Mouse (Mus musculus) T-helper 2 cell (primary cell): ENCODE measurements around the gene Il4ra.

Experiments
- in situ Hi-C: fragments of 300-600 bp; cut with MboI, MseI; formaldehyde crosslinking; loops from one replicate; pipeline ENCODE4 v1.15.1; 2025; ENCODE audit warnings: high pct_unique_total_duplicates

The Il4ra gene

GRCm38 (mm10) chr7:125549916-125550315 is 2.0 kb upstream of the Il4ra start:
- in situ Hi-C loops, result loop anchor here (5.0 kb wide), 1 partner anchor 63 kb away; no protein-coding TSS in a partner anchor

DNA sequence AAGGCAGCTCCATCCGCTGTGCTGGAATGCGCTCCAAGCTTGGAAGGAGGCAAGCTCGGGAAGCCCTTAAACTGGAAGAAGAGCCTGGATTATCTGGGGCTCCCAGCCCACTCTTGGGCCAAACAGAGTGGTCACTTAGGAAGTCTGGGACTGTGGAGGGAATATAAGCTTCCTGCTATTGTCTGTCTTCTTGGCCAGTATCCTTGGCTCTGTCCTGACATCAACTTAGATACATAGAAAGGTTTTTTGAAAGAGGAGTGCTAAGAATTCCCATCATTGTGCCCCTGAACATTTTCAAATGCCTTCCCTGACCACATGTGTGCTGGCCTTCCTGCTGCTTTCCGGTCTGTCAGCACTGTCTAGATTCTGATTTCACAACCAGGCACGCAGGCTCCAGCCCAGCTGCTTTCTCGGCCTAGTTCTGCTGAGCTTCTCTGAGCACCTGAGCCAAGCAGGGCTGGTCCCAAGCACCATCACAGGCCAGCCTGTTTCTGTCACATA is 989 bp upstream of the Il4ra start:
- in situ Hi-C loops, result loop anchor here (5.0 kb wide), 1 partner anchor 64 kb away; no protein-coding TSS in a partner anchor

DNA sequence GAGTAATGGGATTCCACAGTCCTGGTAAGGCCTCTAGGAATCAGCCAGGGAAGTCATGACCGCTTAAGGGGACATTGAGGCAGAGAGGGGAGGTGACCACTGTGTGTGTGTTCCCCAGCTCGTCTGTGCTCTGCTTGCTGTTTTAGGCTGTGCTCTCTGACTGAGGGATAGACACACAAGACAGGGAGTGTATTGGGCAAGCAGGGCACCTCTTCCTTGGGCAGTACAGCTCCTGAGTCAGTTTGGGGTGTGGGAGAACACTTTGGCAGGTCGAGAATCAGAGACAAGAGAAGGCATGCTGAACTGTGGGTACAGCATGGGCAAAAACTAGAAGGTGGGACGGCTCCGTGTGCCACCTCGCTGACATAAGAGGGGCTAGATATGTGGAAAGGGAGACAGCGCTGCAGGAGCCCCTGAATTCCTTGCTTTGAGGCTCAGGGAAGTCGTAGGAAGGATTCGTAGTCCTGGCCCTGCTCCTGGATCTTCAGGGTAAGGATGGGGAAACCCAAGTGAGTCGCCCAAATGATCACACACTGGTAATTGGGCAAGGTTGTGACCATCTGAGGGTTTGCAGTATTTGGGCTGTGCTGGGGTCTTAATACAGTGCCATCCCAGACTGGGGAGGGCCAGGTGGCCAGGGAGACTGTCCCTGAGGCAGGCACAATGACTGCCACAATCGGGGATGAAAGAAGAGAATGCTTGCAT is 1.1 kb downstream of the Il4ra start:
- in situ Hi-C loops, result loop anchor here (5.0 kb wide), 1 partner anchor 66 kb away; no protein-coding TSS in a partner anchor

GRCm38 (mm10) chr7:125553653-125554428 is 1.9 kb downstream of the Il4ra start:
- in situ Hi-C loops, result loop anchor here (5.0 kb wide), 1 partner anchor 67 kb away; no protein-coding TSS in a partner anchor

DNA sequence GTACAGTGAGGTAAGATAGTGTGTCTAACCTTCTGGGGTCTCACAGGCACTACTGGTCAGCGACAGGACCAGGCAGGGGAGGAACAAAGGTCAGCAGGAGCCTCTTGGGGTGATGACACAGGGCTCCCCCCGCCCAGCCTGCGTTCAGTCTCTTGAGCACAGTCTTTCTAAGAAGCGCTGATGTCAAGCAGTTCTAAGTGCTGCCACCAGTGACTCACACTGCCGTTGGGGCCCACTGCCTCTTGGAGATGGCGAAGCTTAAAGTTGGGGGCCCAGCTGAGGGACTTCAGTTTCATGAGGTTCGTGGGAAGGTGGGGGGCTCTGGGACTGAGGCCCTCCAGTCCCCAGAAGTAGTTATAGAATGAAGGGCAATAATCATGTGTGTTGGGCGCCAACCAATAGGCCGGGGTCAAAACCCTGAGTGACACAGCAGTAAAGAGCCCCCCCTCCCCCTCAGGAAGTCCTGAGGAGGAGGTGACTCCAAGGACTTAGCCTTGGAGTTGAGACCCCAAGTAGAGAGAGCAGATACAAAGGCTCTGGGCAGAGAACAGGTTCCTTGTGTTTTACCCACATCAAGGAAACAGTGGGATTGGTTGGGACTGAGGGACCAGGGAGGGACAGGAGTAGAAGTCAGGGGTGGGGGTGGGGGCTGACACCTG is 2.7 kb downstream of the Il4ra start:
- in situ Hi-C loops, result loop anchor here (5.0 kb wide), 1 partner anchor 67 kb away; no protein-coding TSS in a partner anchor

DNA sequence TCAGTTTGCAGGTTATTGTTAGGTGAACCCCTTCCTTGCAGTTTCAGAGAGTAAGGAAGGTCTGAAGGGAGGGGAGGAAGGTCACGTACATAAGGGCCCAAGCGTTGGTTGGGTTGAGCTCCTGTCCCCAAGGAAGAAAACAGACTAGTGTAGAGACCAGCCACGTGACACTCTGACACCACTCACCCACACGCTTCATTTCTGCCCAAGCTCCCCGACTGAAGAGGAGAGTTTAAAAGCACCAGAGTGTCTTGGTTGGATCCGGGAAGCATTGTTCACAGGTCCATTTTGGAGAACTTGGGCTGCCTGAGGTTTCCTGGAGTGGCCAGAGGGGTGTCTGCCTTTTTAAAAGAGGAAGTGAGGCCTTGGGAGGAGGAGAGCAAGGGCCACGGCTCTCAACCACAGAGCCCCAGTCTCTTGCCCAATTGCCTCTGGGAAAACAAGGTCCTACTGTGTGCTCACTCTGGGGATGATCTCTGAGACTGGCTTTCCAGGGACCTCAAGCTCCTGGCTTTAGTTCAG is 3.5 kb downstream of the Il4ra start:
- in situ Hi-C loops, result no loop called here

GRCm38 (mm10) chr7:125556096-125556495 is 4.2 kb downstream of the Il4ra start:
- in situ Hi-C loops, result no loop called here

DNA sequence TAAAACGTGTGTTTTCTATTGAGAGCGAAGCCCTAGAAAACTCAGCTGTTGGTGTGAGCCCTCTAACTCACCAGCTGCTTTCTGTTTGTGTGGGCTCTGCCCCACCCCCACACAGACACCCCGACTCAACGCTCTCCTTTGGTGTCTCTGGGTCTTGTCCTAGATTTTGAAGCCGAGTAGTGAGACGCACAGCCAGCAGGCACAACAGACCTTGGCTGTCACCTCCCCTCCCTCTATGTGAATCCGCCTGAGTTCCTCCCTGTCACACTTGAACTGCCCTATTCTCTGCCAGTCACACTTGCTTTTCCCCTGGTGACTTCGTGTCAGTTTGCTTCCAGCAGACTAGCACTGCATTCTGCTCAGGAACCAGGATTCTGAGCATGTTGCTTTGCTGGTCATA is 4.9 kb downstream of the Il4ra start:
- in situ Hi-C loops, result no loop called here

GRCm38 (mm10) chr7:125558401-125558945 is 6.6 kb downstream of the Il4ra start:
- in situ Hi-C loops, result no loop called here

GRCm38 (mm10) chr7:125558997-125559396 is 7.1 kb downstream of the Il4ra start:
- in situ Hi-C loops, result no loop called here

DNA sequence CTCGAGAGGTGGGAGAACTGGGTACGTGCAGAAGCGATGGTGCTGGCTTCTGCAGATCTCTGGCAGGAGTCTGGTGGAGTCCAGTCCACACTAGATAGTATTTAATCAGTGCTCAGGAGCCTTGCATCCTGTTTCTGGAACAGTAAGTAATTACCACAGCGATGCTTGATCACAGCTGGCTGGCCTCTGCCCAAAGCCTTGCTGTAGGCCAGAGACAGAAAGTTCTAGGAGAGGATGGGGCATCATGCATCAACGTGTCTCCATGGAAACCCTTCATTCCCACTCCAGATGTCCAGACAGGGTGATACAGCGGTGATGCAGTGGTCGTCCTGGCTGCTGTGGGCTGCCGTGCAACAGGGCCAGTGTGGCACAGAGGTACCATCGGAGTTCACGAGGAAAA is 7.6 kb downstream of the Il4ra start:
- in situ Hi-C loops, result no loop called here

- in situ Hi-C loops, result no loop called here
These were observed 8.3 kb downstream of the Il4ra start for GRCm38 (mm10) chr7:125560146-125560785.

DNA sequence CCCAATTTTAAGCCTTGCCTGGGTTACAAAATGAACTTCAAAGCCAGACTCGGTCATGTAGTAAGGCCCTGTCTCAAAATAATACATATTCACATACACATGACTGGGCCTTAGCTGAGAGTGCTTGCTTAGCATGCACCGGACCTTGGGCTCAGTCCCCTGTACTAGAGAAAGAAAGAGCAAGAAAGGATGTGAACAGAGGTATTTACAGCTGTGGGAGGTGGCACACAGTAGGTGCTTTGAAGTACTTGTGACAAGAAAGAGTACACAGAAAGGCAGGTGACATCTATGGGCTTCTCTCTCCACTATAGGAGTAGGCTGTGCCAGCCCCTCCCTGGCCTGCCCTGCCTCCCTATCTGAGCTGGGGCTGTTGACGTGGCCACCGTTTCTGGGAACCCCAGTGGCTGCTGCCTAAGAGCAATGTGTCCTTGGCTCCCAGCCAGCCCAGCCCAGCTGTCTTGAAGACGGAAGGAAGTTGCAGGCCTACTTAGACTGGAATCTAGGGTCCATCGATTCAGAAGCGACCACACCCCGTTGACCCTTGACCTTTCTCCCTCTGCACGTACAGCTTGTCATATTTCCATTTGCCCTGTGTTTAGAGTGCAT is 9.3 kb downstream of the Il4ra start:
- in situ Hi-C loops, result no loop called here

GRCm38 (mm10) chr7:125562413-125562812 is 10.5 kb downstream of the Il4ra start:
- in situ Hi-C loops, result no loop called here

DNA sequence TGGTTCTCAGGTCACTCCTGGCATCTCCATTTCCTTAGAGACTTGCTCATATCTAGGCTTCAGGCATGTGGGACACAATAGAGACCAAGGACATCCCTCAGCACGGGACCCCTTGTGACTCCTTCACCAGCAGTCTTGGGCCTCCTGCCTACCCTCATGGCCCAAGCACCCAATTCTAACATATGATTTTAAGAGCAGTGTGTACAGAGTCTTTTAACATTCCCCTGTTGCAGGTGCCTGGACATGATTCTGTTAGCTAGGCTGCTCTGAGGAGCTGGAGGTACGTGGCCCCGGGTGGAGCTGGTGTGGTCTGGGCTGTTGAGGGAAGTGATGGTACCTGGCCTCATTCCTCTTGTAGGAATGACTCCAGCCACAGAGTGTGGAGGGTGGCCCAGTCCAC is 11.2 kb downstream of the Il4ra start:
- in situ Hi-C loops, result no loop called here

GRCm38 (mm10) chr7:125564316-125565024 is 12.6 kb downstream of the Il4ra start:
- in situ Hi-C loops, result no loop called here

- in situ Hi-C loops, result no loop called here
These were observed 13.8 kb downstream of the Il4ra start for GRCm38 (mm10) chr7:125565516-125566285.

- in situ Hi-C loops, result no loop called here
These were observed 14.5 kb downstream of the Il4ra start for GRCm38 (mm10) chr7:125566420-125566819.

- in situ Hi-C loops, result no loop called here
These were observed 17.0 kb downstream of the Il4ra start for GRCm38 (mm10) chr7:125568888-125569287.
